Mouse (Mus musculus): ENCODE measurements at regions not wholly inside any gene's neighbourhood (a gene's known extent, or its start where the extent isn't known, plus 50 kb on each side); places are given as distances from the start of the nearest gene placed in this dataset.

DNA sequence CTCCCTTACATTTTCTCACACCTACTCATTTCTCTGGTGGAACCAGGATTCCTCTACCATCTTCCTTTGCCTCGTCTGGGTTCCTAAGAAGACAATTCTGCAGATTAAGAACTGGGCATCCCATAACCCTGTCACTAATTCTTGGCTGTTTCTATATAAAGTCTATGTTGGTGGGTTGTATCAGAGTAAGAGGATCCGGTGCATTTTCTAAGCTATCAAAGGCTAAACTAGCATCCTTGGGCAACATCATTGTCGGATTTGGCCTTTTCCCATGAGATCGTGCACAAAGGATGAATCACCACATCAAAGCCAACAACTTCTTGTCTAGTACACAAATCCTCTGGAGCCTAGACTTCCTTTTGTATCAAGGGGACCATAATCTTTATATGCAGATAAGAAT is 137.3 kb downstream of the Tgfb2 start:
- no peak for TF ChIP-seq CTCF (conservative IDR thresholded peaks at IDR 0.05; ENCODE audit: low read length)
- no peak for TF ChIP-seq POU5F1 (IDR thresholded peaks at IDR 0.05; ENCODE audit: borderline replicate concordance, low read length)
- no peak for TF ChIP-seq NANOG (IDR thresholded peaks at IDR 0.05; ENCODE audit: borderline replicate concordance, low read length)
